Mouse (Mus musculus): Measurements from ENCODE around the gene Alx3. TPM values are rescaled to one million over a fixed set of nuclear protein-coding genes. Genes with fewer than 3 reads are reported as not detected.

The Alx3 gene
- polyA plus RNA-seq, 1 experiment from 2014 or later: not detected

Other genes with a start within 250 kb of the Alx3 start
- gene Kcnc4, start 135.5 kb upstream of the Alx3 start, polyA plus RNA-seq (2014; fragmentation: Nextera tagmentation; extraction: Ambion mirVana): 0.11 TPM in 1 of 2 replicates, not detected in the other
- 2.2 TPM in 2 replicates for gene Slc6a17, start 77.0 kb upstream of the Alx3 start, polyA plus RNA-seq (2014; fragmentation: Nextera tagmentation; extraction: Ambion mirVana)
- gene Ubl4b, start 40.0 kb upstream of the Alx3 start, polyA plus RNA-seq (2014; fragmentation: Nextera tagmentation; extraction: Ambion mirVana): not detected in 2 replicates
- gene Gm10961, start 36.3 kb downstream of the Alx3 start, polyA plus RNA-seq (2014; fragmentation: Nextera tagmentation; extraction: Ambion mirVana): not detected in 2 replicates
- 50.2 TPM in 2 replicates for gene Strip1, start 36.7 kb downstream of the Alx3 start, polyA plus RNA-seq (2014; fragmentation: Nextera tagmentation; extraction: Ambion mirVana)
- gene Ahcyl1, start 101.5 kb downstream of the Alx3 start, polyA plus RNA-seq (2014; fragmentation: Nextera tagmentation; extraction: Ambion mirVana): 99.5 and 103 TPM in 2 replicates
- gene Csf1, start 165.4 kb downstream of the Alx3 start, polyA plus RNA-seq (2014; fragmentation: Nextera tagmentation; extraction: Ambion mirVana): 11.0 and 14.0 TPM in 2 replicates